Mouse (Mus musculus): ENCODE measurements around the gene Prdm15.

- no peak for TF ChIP-seq CTCF (IDR thresholded peaks at IDR 0.05; ENCODE audit: control insufficient read depth, insufficient read depth, insufficient read length)
- no peak for TF ChIP-seq MAX (IDR thresholded peaks at IDR 0.05)
- TF ChIP-seq USF1 (IDR thresholded peaks at IDR 0.05; ENCODE audit: low read depth) = no peak
- TF ChIP-seq MYOD1 (IDR thresholded peaks at IDR 0.05; ENCODE audit: control insufficient read depth, insufficient read length, low read depth) = no peak
Measured at GRCm38 (mm10) chr16:97877502-97877901, 25.9 kb upstream of the Prdm15 start.
